Mouse (Mus musculus) hindbrain, embryonic 12.5 days (tissue): ENCODE data around the gene Chsy1. TPM values are rescaled to one million over a fixed set of nuclear protein-coding genes. Genes with fewer than 3 reads are reported as not detected.
A peak's percentile ranks its signal among the peaks of the same experiment; 100 is the strongest.

Source experiments
- ATAC-seq: fragments of 200-750 bp; cut with Nextera tagmentation; 2 replicates; pipeline ENCODE4 v1.8.0; 2017; ENCODE audit warnings: moderate TSS enrichment; ENCODE audit not compliant: low FRiP score
- H3K27ac ChIP-seq: fragments of 300-500 bp; sonication (generic); 2 replicates; pipeline ENCODE4 v1.5.1; 2016; ENCODE audit warnings: mild to moderate bottlenecking
- H3K27me3 ChIP-seq: fragments of 300-500 bp; sonication (generic); 2 replicates; pipeline ENCODE4 v1.6.1; 2016; ENCODE audit warnings: mild to moderate bottlenecking
- H3K36me3 ChIP-seq: fragments of 300-500 bp; sonication (generic); 2 replicates; pipeline ENCODE4 v1.6.1; 2016; ENCODE audit warnings: mild to moderate bottlenecking
- H3K4me1 ChIP-seq: fragments of 300-500 bp; sonication (generic); 2 replicates; pipeline ENCODE4 v1.6.1; 2016
- H3K4me2 ChIP-seq: fragments of 300-500 bp; sonication (generic); replicated peaks from 2 replicates; pipeline ENCODE4 v1.6.1; 2016; ENCODE audit warnings: mild to moderate bottlenecking
- H3K4me3 ChIP-seq: fragments of 300-500 bp; sonication (generic); 2 replicates; pipeline ENCODE4 v1.5.1; 2016; ENCODE audit warnings: mild to moderate bottlenecking
- H3K9ac ChIP-seq: fragments of 300-500 bp; sonication (generic); 2 replicates; pipeline ENCODE4 v1.6.1; 2016; ENCODE audit warnings: mild to moderate bottlenecking, moderate library complexity
- H3K9me3 ChIP-seq: fragments of 300-500 bp; sonication (generic); replicated peaks from 2 replicates; pipeline ENCODE4 v1.6.1; 2016; ENCODE audit warnings: mild to moderate bottlenecking
- WGBS: fragments of 180-500 bp; shearing (Covaris S2); methylation state at CpG from one replicate; pipeline ENCODE4 v1.1.7; 2016; 5-methylcytosine and 5-hydroxymethylcytosine counted together
- polyA plus RNA-seq: library from polyadenylated mRNA; unstranded; fragments of >200 nt; fragmentation: Nextera tagmentation; extraction: Ambion mirVana; gene quantifications from 2 replicates; pipeline ENCODE4 v1.2.1, GENCODE M21; 2016

Gene Chsy1
- polyA plus RNA-seq, 1 experiment from 2014 or later = 16.1 TPM

- Histone ChIP-seq H3K9me3 (no peaks in the 10 kb centered on the region), H3K4me3 (no peak overlapping the region), H3K27ac (no peak overlapping the region), H3K36me3 (peaks cover 51% of the 10 kb centered on the region), H3K9ac (no peak overlapping the region), H3K4me1 (no peaks in the 10 kb centered on the region), H3K27me3 (no peaks in the 10 kb centered on the region), H3K4me2 (no peak overlapping the region)
- WGBS = 90% methylated on average over 7 of the region's 7 CpGs
- ATAC-seq = no peak
Measured at GRCm38 (mm10) chr7:66091553-66091952, 17.8 kb upstream of the Chsy1 start.

- H3K27me3 ChIP-seq = no peaks in the 10 kb centered on the region
- no peak overlapping the region for H3K4me2 ChIP-seq
- no peak overlapping the region for H3K4me3 ChIP-seq
- no peak for ATAC-seq
- H3K4me1 ChIP-seq = no peaks in the 10 kb centered on the region
- 91% methylated on average over 8 of the region's 8 CpGs for WGBS
- H3K27ac ChIP-seq = no peak overlapping the region
- no peaks in the 10 kb centered on the region for H3K9me3 ChIP-seq
- no peak overlapping the region for H3K9ac ChIP-seq
- H3K36me3 ChIP-seq = peaks cover 40% of the 10 kb centered on the region
Measured at GRCm38 (mm10) chr7:66092656-66093055, 16.7 kb upstream of the Chsy1 start.

GRCm38 (mm10) chr7:66094141-66094540 is 15.2 kb upstream of the Chsy1 start:
- Histone ChIP-seq H3K27me3 (no peaks in the 10 kb centered on the region), H3K9ac (no peak overlapping the region), H3K4me3 (no peak overlapping the region), H3K4me1 (no peaks in the 10 kb centered on the region), H3K4me2 (no peak overlapping the region), H3K27ac (no peak overlapping the region), H3K36me3 (peaks cover 27% of the 10 kb centered on the region), H3K9me3 (no peaks in the 10 kb centered on the region)
- 82% methylated on average over 5 of the region's 5 CpGs for WGBS
- no peak for ATAC-seq

- H3K9me3 ChIP-seq = no peaks in the 10 kb centered on the region
- H3K4me3 ChIP-seq = no peak overlapping the region
- H3K4me2 ChIP-seq = no peak overlapping the region
- H3K4me1 ChIP-seq = no peaks in the 10 kb centered on the region
- no peak overlapping the region for H3K9ac ChIP-seq
- no peaks in the 10 kb centered on the region for H3K36me3 ChIP-seq
- H3K27ac ChIP-seq = no peak overlapping the region
- H3K27me3 ChIP-seq = no peaks in the 10 kb centered on the region
- WGBS = 75% methylated on average over 7 of the region's 7 CpGs
- ATAC-seq = no peak
Measured at GRCm38 (mm10) chr7:66098803-66099202, 10.5 kb upstream of the Chsy1 start.

- Histone ChIP-seq H3K27me3 (peaks cover 3% of the 10 kb centered on the region; the same call in 1 of the 2 replicates), H3K4me2 (no peak overlapping the region), H3K4me3 (no peak overlapping the region), H3K9me3 (no peaks in the 10 kb centered on the region), H3K4me1 (no peaks in the 10 kb centered on the region), H3K27ac (no peak overlapping the region), H3K36me3 (no peaks in the 10 kb centered on the region), H3K9ac (no peak overlapping the region)
- ATAC-seq = no peak
- WGBS = 5% methylated on average over 4 of the region's 4 CpGs
Measured at GRCm38 (mm10) chr7:66101866-66102265, 7.4 kb upstream of the Chsy1 start.

GRCm38 (mm10) chr7:66104531-66104930 is 4.8 kb upstream of the Chsy1 start:
- H3K4me3 ChIP-seq = no peak overlapping the region
- H3K36me3 ChIP-seq = no peaks in the 10 kb centered on the region
- no peak for ATAC-seq
- WGBS = 86% methylated on average over 5 of the region's 5 CpGs
- no peak overlapping the region for H3K27ac ChIP-seq
- H3K4me1 ChIP-seq = no peaks in the 10 kb centered on the region
- no peak overlapping the region for H3K9ac ChIP-seq
- no peak overlapping the region for H3K4me2 ChIP-seq
- H3K27me3 ChIP-seq = peaks cover 10% of the 10 kb centered on the region
- H3K9me3 ChIP-seq = no peaks in the 10 kb centered on the region

GRCm38 (mm10) chr7:66105771-66106170 is 3.5 kb upstream of the Chsy1 start:
- ATAC-seq = no peak
- 69% methylated on average over 4 of the region's 4 CpGs for WGBS
- H3K9me3 ChIP-seq = no peaks in the 10 kb centered on the region
- peaks cover 2% of the 10 kb centered on the region for H3K4me1 ChIP-seq
- no peaks in the 10 kb centered on the region for H3K36me3 ChIP-seq
- H3K27ac ChIP-seq = no peak overlapping the region
- H3K4me2 ChIP-seq = no peak overlapping the region
- H3K27me3 ChIP-seq = peaks cover 10% of the 10 kb centered on the region
- H3K9ac ChIP-seq = no peak overlapping the region
- H3K4me3 ChIP-seq = no peak overlapping the region

GRCm38 (mm10) chr7:66106581-66107056 is 2.7 kb upstream of the Chsy1 start:
- H3K9me3 ChIP-seq = no peaks in the 10 kb centered on the region
- no peak overlapping the region for H3K4me2 ChIP-seq
- peaks cover 8% of the 10 kb centered on the region for H3K4me1 ChIP-seq
- no peaks in the 10 kb centered on the region for H3K36me3 ChIP-seq
- peaks cover 10% of the 10 kb centered on the region for H3K27me3 ChIP-seq
- H3K9ac ChIP-seq = no peak overlapping the region
- H3K27ac ChIP-seq = no peak overlapping the region
- WGBS = 74% methylated on average over 7 of the region's 7 CpGs
- no peak overlapping the region for H3K4me3 ChIP-seq
- no peak for ATAC-seq

- 80% methylated on average over 11 of the region's 11 CpGs for WGBS
- no peak overlapping the region for H3K9ac ChIP-seq
- ATAC-seq = no peak
- H3K9me3 ChIP-seq = no peaks in the 10 kb centered on the region
- peaks cover 10% of the 10 kb centered on the region for H3K27me3 ChIP-seq
- no peaks in the 10 kb centered on the region for H3K36me3 ChIP-seq
- H3K4me2 ChIP-seq = no peak overlapping the region
- H3K4me3 ChIP-seq = no peak overlapping the region
- no peak overlapping the region for H3K27ac ChIP-seq
- H3K4me1 ChIP-seq = peaks cover 12% of the 10 kb centered on the region
Measured at GRCm38 (mm10) chr7:66107206-66107605, 2.1 kb upstream of the Chsy1 start.

GRCm38 (mm10) chr7:66107930-66108329 is 1.4 kb upstream of the Chsy1 start:
- WGBS = 17% methylated on average over 7 of the region's 7 CpGs
- H3K27me3 ChIP-seq = peaks cover 10% of the 10 kb centered on the region

GRCm38 (mm10) chr7:66109855-66110635 is 730 bp downstream of the Chsy1 start:
- peak; percentile 57 for ATAC-seq
- Histone ChIP-seq H3K4me1 (peaks cover 29% of the 10 kb centered on the region), H3K4me3 (peak overlapping the region; percentile 94), H3K27me3 (peaks cover 10% of the 10 kb centered on the region), H3K9me3 (no peaks in the 10 kb centered on the region), H3K36me3 (0 out of 2 replicates have a peak, but pooled peaks cover 6% of the 10 kb centered on the region), H3K27ac (peak overlapping the region; percentile 92), H3K9ac (peak overlapping the region; percentile 97), H3K4me2 (peak overlapping the region; percentile 67)
- under 1% methylated on average over 49 of the region's 77 CpGs for WGBS

More at GRCm38 (mm10) chr7:66107930-66108329, 1.4 kb upstream of the Chsy1 start:
- H3K36me3 ChIP-seq = no peaks in the 10 kb centered on the region
- H3K4me2 ChIP-seq = no peak overlapping the region
- no peaks in the 10 kb centered on the region for H3K9me3 ChIP-seq
- H3K27ac ChIP-seq = no peak overlapping the region
- H3K4me1 ChIP-seq = peaks cover 17% of the 10 kb centered on the region
- no peak for ATAC-seq
- no peak overlapping the region for H3K9ac ChIP-seq
- no peak overlapping the region for H3K4me3 ChIP-seq

- H3K9ac ChIP-seq = peak overlapping the region; percentile 97
- H3K4me3 ChIP-seq = peak overlapping the region; percentile 94
- peaks cover 35% of the 10 kb centered on the region for H3K4me1 ChIP-seq
- peak overlapping the region; percentile 67 for H3K4me2 ChIP-seq
- no peak for ATAC-seq
- 0 out of 2 replicates have a peak, but pooled peaks cover 6% of the 10 kb centered on the region for H3K36me3 ChIP-seq
- WGBS = 4% methylated on average over 10 of the region's 10 CpGs
- H3K9me3 ChIP-seq = no peaks in the 10 kb centered on the region
- peak overlapping the region; percentile 92 for H3K27ac ChIP-seq
- peaks cover 10% of the 10 kb centered on the region for H3K27me3 ChIP-seq
Measured at GRCm38 (mm10) chr7:66110636-66111112, 1.4 kb downstream of the Chsy1 start.
